Mouse (Mus musculus) lung, postnatal 0 days (tissue): ENCODE measurements at regions not wholly inside any gene's neighbourhood (a gene's known extent, or its start where the extent isn't known, plus 50 kb on each side); places are given as distances from the start of the nearest gene placed in this dataset.

ENCODE experiments used
- ATAC-seq: fragments of 200-750 bp; cut with Nextera tagmentation; 2 replicates; pipeline ENCODE4 v1.8.0; 2017; ENCODE audit warnings: moderate library complexity
- DNase-seq: peaks from one replicate; pipeline ENCODE4 v3.0.0-alpha.2; 2016; ENCODE audit warnings: low spot score
- H3K27ac ChIP-seq: fragments of 300-500 bp; sonication (generic); 2 replicates; pipeline ENCODE4 v1.5.1; 2014; ENCODE audit warnings: antibody characterized with exemption, mild to moderate bottlenecking, low read length, mixed read lengths
- H3K27me3 ChIP-seq: fragments of 300-500 bp; sonication (generic); replicated peaks from 2 replicates; pipeline ENCODE4 v1.6.1; 2014; ENCODE audit warnings: low read length, mixed read lengths; ENCODE audit not compliant: insufficient read depth
- H3K36me3 ChIP-seq: fragments of 300-500 bp; sonication (generic); 2 replicates; pipeline ENCODE4 v1.6.1; 2014; ENCODE audit warnings: low read length, mixed read lengths; ENCODE audit not compliant: insufficient read depth
- H3K4me1 ChIP-seq: fragments of 300-500 bp; sonication (generic); 2 replicates; pipeline ENCODE4 v1.6.1; 2014; ENCODE audit warnings: antibody characterized with exemption, low read depth, low read length, mixed read lengths; ENCODE audit not compliant: insufficient read depth
- H3K4me2 ChIP-seq: fragments of 300-500 bp; sonication (generic); replicated peaks from 2 replicates; pipeline ENCODE4 v1.6.1; 2014; ENCODE audit warnings: low read depth, mild to moderate bottlenecking, low read length, moderate library complexity, mixed read lengths
- H3K4me3 ChIP-seq: fragments of 300-500 bp; sonication (generic); 2 replicates; pipeline ENCODE4 v1.5.1; 2014; ENCODE audit warnings: low read depth, low read length
- H3K9ac ChIP-seq: fragments of 300-500 bp; sonication (generic); replicated peaks from 2 replicates; pipeline ENCODE4 v1.6.1; 2014; ENCODE audit warnings: low read depth, mild to moderate bottlenecking
- H3K9me3 ChIP-seq: fragments of 300-500 bp; sonication (generic); 2 replicates; pipeline ENCODE4 v1.6.1; 2016; ENCODE audit warnings: low read length, mixed read lengths
- CTCF ChIP-seq: IDR thresholded peaks from 2 replicates; pipeline ENCODE4 v1.5.1; 2016; ENCODE audit warnings: antibody characterized with exemption, mild to moderate bottlenecking
- EP300 ChIP-seq: IDR thresholded peaks from 2 replicates; pipeline ENCODE4 v1.6.1; 2016; ENCODE audit warnings: antibody characterized with exemption, mild to moderate bottlenecking, control low read depth
- WGBS: fragments of 180-500 bp; shearing (Covaris S2); extraction: QIAGEN DNeasy Blood & Tissue Kit; methylation state at CpG from one replicate; pipeline ENCODE4 v1.1.7; 2014; 5-methylcytosine and 5-hydroxymethylcytosine counted together

DNA sequence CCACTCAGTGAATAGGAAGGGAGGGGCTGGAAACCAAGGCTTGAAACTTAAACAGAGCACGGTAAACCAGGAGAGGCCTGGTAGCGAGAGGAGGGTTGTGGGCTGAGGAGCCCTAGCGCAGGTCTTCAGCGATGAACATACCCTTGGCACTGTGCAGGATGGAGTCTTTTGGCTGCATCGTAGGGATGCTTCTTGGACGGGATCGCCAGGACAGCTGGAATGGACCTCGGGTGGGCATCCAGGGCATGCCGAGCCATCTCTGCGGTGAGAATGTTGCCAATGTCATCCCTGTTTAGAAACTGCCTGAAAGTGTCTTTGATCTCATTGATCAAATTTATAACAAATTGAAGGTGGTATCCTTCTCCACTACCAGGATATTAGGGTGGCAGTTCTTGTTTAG, 192.2 kb upstream of the Usp25 start:
- Histone ChIP-seq H3K27ac (no peak overlapping the region), H3K4me2 (no peak overlapping the region), H3K36me3 (no peaks in the 10 kb centered on the region), H3K9ac (no peak overlapping the region), H3K9me3 (no peaks in the 10 kb centered on the region), H3K27me3 (no peaks in the 10 kb centered on the region), H3K4me1 (no peaks in the 10 kb centered on the region), H3K4me3 (no peak overlapping the region)
- DNase-seq (no peak), ATAC-seq (no peak)
- TF ChIP-seq CTCF (no peak), EP300 (no peak)
- 89% methylated on average over 10 of the region's 10 CpGs for WGBS

DNA sequence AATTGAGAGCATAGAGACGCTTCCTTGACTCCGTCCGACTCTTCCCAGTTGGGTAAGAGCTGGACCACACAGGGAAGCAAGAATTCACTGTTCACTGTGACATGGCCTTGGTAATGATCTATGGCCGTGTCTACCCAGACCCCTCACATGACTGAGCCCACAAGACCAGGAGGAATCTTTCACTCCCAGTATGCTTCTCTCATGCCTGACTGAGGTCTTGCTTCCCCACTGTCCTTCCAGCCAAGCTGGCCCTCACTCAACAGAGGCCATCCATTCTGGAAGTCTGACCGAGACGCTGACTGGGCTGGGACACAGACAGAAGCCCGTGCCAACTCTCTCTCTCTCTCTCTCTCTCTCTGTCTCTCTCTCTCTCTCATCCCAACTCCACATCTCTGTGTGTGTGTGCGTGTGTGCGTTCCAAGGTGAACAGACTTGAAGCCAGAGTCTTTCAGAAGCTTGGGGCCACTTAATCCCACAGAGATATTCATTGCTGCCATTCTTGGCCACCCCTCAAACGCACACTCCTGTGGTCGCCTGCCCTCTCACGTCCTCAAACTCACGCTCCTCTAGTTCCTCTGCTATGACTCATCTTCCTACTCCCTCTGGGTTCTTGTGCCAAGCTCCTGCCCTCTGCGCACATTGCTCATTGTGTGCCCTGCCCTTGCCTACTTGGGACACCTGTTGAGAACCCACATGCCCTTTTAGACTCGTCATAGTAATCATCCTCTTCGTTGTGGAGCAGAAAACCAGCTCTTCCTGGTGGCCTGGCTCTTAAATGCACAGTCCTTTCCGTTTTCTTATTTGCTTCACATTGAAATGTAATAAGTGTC, 197.2 kb upstream of the Usp25 start:
- H3K9me3 ChIP-seq: no peaks in the 10 kb centered on the region
- no peaks in the 10 kb centered on the region for H3K27me3 ChIP-seq
- H3K4me1 ChIP-seq: no peaks in the 10 kb centered on the region
- DNase-seq (peak; percentile 34), ATAC-seq (peak; percentile 65)
- H3K27ac ChIP-seq: no peak overlapping the region
- WGBS: 60% methylated on average over 17 of the region's 17 CpGs
- no peak overlapping the region for H3K4me3 ChIP-seq
- no peaks in the 10 kb centered on the region for H3K36me3 ChIP-seq
- 0 out of 2 replicates have a peak, but pooled peaks have one; percentile 5 for TF ChIP-seq EP300
- TF ChIP-seq CTCF: no peak
- H3K9ac ChIP-seq: no peak overlapping the region
- H3K4me2 ChIP-seq: no peak overlapping the region

DNA sequence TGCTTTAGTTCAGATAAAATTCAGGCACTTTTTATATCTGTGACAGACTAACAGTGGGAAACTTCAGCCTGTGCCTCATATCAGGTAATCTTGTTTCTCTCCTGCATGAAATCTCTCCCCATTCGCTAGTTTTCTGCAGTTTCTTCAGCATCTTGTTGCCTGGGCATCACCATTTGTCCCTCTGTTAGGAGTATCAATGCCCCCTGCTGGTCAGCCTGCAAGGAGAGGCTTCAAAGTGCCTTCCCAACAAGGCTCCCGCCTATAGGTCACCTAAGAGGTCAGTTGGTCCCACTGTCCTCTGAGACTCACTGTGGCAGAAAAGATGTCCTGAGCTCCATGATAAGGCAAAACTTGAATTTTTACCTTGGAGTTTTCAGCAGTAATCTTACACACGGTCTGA, 209.8 kb upstream of the Usp25 start:
- H3K4me2 ChIP-seq: no peak overlapping the region
- H3K9ac ChIP-seq: no peak overlapping the region
- H3K27ac ChIP-seq: no peak overlapping the region
- H3K4me3 ChIP-seq: no peak overlapping the region
- no peak for ATAC-seq
- no peaks in the 10 kb centered on the region for H3K4me1 ChIP-seq
- 33% methylated on average over 3 of the region's 3 CpGs for WGBS
- peak; percentile 48 for DNase-seq
- H3K36me3 ChIP-seq: no peaks in the 10 kb centered on the region
- TF ChIP-seq CTCF (peak; percentile 73), EP300 (no peak)
- no peaks in the 10 kb centered on the region for H3K9me3 ChIP-seq
- H3K27me3 ChIP-seq: no peaks in the 10 kb centered on the region

DNA sequence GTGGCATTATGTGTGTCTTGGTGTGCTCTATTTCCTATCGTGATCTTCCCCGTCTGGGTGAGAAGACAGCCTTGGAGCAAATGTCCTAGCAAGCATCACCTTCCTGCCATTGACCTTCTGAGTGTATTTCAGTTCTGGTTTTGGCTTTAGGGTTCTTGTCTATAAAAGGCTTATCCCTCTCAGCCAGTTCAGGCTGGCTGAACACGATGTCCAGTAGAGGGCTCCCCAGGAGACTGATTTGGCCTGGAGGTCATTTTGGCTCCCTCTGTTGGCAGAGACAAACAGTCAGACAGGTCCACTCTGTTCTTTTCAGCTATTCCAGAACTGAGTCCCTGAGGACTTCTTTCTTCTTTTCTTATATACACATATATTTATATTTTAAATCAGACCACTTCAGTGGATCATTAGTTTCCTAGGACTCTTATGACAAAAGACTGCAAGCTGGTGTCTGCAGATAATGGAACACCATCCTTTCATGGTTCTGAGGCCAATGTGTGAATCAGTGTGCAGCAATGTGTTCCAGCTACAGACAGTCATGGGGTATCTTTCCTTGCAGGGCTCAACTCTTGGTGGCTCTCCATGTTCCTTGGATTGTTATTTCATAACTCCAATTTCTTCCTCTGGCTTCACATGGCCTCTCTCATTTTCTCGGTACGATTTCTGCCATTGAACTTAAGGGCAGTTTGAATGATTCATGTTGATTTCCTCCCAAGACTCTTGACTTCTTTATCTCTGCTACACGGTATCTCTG, 226.9 kb upstream of the Usp25 start:
- no peaks in the 10 kb centered on the region for H3K4me1 ChIP-seq
- ATAC-seq (peak; percentile 73), DNase-seq (peak; percentile 84)
- no peak overlapping the region for H3K9ac ChIP-seq
- no peak overlapping the region for H3K4me2 ChIP-seq
- H3K27ac ChIP-seq: no peak overlapping the region
- no peaks in the 10 kb centered on the region for H3K36me3 ChIP-seq
- H3K9me3 ChIP-seq: no peaks in the 10 kb centered on the region
- TF ChIP-seq EP300: no peak
- peak; percentile 95 for TF ChIP-seq CTCF
- WGBS: 69% methylated on average over 6 of the region's 6 CpGs
- H3K27me3 ChIP-seq: no peaks in the 10 kb centered on the region
- H3K4me3 ChIP-seq: no peak overlapping the region

DNA sequence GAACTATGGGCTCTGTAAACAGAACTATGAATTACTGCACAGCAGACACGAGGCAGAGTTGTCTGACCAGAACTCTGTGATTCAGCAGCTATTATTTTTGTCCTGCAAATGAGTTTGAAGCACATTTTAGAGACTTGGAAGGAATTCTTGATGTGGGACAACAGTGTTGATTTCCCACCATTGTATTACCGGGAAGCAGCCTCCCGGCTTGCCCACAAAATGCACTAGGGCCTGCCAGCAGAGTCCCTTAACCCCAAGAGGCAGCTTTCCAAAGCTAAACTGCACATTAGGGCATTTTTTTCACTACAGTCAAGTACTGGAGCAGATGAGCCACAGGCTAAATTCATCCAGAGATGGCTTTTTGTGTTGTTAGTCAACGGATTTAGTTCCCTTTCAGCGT, 230.8 kb upstream of the Usp25 start:
- no peak for ATAC-seq

DNA sequence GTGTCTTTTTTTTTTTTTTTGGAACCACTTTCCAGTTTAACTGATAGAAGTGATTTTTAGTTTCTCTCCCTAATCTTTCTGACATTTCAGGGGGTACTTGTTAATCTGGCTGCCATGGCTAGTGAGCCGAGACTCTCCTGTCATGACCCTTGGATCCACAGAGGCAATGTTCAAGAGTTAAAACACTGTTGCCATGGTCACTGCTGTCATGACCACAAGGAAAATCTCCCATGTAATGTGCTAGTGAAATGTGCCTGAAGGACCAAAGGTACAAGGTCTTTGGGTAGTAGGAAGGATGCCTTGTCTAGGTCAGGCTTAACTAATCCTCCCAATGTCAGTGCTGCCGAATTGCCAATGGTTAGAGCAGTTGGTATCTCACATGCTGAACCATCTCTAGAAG, 237.7 kb upstream of the Usp25 start:
- Histone ChIP-seq H3K27ac (no peak overlapping the region), H3K4me2 (no peak overlapping the region), H3K27me3 (no peaks in the 10 kb centered on the region), H3K9ac (no peak overlapping the region), H3K4me3 (no peak overlapping the region), H3K9me3 (no peaks in the 10 kb centered on the region), H3K4me1 (no peaks in the 10 kb centered on the region), H3K36me3 (no peaks in the 10 kb centered on the region)
- ATAC-seq: no peak
- TF ChIP-seq CTCF (no peak), EP300 (no peak)
- 71% methylated on average over 2 of the region's 2 CpGs for WGBS
- DNase-seq: no peak

More for the DNA sequence above, 230.8 kb upstream of the Usp25 start:
- no peak for DNase-seq
- Histone ChIP-seq H3K27me3 (no peaks in the 10 kb centered on the region), H3K4me1 (no peaks in the 10 kb centered on the region), H3K9ac (no peak overlapping the region), H3K27ac (no peak overlapping the region), H3K36me3 (no peaks in the 10 kb centered on the region), H3K4me2 (no peak overlapping the region), H3K9me3 (no peaks in the 10 kb centered on the region), H3K4me3 (no peak overlapping the region)
- 66% methylated on average over 5 of the region's 5 CpGs for WGBS
- TF ChIP-seq EP300 (no peak), CTCF (no peak)
